Mouse (Mus musculus) lung, adult 2 months (tissue): ENCODE data around the gene Nav1. TPM values are rescaled to one million over a fixed set of nuclear protein-coding genes. Genes with fewer than 3 reads are reported as not detected.

Source experiments
- DNase-seq: peaks from one replicate; pipeline ENCODE4 v3.0.0; 2022
- H3K4me1 ChIP-seq: fragments of 200-500 bp; 2 replicates; pipeline ENCODE4 v1.6.1; 2011; ENCODE audit warnings: low read length; ENCODE audit not compliant: control insufficient read depth, insufficient read depth
- H3K4me3 ChIP-seq: fragments of 200-500 bp; replicated peaks from 2 replicates; pipeline ENCODE3; 2011; ENCODE audit warnings: low read depth, mild to moderate bottlenecking, control low read depth, low read length; ENCODE audit errors: extremely low read depth
- CTCF ChIP-seq: fragments of 200-500 bp; IDR thresholded peaks from 2 replicates; pipeline ENCODE4 v1.5.1; 2011; ENCODE audit warnings: mild to moderate bottlenecking, low read length, control low read depth; ENCODE audit not compliant: insufficient read depth
- POLR2A ChIP-seq: fragments of 200-500 bp; IDR thresholded peaks from 2 replicates; pipeline ENCODE4 v1.6.1; 2011; ENCODE audit warnings: low read depth, mild to moderate bottlenecking, control low read depth, low read length, borderline replicate concordance; ENCODE audit errors: extremely low read depth
- WGBS: fragments of 180-500 bp; shearing (Covaris S2); methylation state at CpG from one replicate; pipeline ENCODE4 v1.1.7; 2018; 5-methylcytosine and 5-hydroxymethylcytosine counted together
- polyA plus RNA-seq: library from polyadenylated mRNA; depleted of rRNA; stranded (reverse); fragments of >200 nt; gene quantifications from 2 replicates; pipeline ENCODE4 v1.2.3, GENCODE M21; 2012

Gene Nav1
- polyA plus RNA-seq, 1 experiment: 21.2 TPM

DNA sequence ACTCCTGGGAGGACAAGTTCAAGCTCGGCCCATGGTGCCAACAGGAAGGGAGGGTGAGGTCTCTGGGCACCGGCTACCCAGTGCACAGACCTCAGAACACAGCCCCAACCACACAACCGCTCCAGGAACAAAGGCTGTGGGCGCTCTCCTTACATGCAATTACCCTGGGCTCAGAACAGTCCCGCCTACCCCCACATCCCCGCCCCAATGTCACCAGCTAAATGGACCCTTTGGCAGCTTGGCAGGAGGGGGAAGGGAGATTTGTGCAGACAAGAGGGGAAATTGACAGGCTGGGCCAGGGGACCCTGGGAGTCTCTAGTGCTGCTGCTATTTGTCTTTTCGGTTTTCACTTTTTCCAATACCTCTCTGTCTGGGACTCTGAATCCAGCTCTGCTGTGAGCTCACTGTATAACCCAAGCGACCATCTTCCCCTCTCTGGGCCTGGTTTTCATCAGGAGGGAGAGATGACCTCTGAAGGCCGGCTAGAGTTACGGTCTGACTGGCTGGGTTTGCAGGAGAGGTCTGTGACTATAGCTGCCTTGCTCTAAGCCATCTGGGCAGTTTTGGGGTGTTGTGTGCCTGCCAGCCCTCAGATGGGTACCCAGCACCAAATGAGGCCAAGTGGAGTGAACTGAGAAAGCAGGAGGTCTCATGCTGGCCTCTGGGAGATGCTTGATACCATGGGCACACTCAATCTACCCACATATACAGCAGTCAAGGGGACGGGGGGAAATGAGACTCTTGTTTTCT, 3.8 kb downstream of the Nav1 start:
- DNase-seq: no peak
- Histone ChIP-seq H3K4me1 (no peaks in the 10 kb centered on the region), H3K4me3 (no peak overlapping the region)
- TF ChIP-seq CTCF (no peak), POLR2A (no peak)
- WGBS: 70% methylated on average over 11 of the region's 11 CpGs

DNA sequence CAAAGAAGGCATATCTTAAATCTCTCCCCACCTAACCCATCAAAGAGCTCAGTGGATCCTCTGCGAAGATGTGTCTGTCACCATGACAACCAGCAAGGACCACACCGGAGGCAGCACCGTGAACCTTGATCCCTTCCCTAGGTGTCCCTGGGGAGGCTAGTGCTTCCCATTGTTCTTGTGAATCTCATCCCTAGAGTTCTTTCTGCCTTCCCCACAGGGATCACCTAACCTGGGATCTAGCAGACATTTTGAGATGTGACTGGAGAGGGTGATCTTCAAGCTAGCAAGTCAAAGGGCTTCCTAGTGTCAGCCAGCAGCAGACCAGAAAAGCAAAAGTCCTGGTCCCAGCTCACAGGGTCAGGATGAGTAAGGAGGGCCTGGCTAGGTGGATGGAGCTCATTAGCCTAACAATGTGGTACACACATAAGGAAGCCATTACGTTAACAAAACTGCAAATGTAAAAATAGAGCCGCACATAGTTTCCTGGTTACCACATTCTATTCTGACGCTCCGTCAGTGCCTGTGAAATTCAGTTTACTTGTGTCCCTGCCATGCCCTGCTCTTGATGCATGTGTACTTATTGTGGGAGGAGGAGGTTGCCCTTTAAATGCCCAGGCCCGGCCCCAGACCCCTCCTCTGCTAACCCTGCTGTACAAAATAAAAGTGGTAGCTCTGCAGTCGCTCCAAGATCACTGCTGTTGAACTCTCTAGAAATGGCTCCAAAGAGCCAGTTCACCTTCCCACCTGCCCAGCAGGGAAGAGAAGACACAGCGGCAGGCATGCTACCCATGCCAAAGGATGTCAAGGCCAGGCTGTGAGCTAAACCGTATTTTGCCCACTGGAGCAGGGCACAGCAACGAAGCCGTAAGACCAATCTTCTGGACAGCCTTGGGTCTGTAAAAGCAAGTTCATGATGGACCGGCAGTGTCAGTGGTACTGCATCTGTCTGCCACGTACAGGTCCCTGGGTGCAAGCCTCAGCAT, 6.8 kb downstream of the Nav1 start:
- Histone ChIP-seq H3K4me1 (no peaks in the 10 kb centered on the region), H3K4me3 (no peak overlapping the region)
- TF ChIP-seq POLR2A (no peak), CTCF (no peak)
- no peak for DNase-seq
- WGBS: 62% methylated on average over 15 of the region's 15 CpGs

DNA sequence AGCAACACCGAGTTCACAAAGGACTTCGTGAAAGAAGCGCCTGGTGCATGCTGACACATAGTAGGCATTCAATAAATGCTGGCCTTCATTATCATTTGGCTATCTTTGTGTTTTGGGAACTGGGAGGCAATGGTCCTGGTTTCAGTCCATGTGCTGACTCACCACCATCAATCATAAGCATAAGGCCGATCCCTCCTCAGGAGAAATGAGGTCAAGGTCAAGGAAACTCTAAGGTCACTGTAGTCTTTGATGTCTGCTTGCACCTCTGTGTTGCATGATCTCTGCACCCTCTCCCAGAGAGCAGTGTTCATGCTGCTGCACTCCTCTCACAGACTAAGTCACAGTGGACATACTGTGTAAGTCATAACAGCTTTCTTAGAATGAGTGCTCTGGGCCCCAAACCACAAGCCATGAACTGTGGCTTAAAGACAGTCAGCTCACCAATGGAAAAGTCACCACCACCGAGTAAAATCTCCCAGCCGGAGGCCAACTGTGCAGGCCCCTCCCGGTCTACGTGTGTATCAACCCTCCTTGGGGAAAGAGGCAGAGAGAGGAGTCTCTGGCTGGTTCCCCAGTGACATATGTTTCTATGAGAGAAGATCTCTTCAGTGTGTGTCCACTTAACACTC, 8.7 kb downstream of the Nav1 start:
- DNase-seq: no peak
- 79% methylated on average over 8 of the region's 8 CpGs for WGBS
- no peaks in the 10 kb centered on the region for H3K4me1 ChIP-seq
- no peak overlapping the region for H3K4me3 ChIP-seq
- TF ChIP-seq POLR2A: no peak
- no peak for TF ChIP-seq CTCF

DNA sequence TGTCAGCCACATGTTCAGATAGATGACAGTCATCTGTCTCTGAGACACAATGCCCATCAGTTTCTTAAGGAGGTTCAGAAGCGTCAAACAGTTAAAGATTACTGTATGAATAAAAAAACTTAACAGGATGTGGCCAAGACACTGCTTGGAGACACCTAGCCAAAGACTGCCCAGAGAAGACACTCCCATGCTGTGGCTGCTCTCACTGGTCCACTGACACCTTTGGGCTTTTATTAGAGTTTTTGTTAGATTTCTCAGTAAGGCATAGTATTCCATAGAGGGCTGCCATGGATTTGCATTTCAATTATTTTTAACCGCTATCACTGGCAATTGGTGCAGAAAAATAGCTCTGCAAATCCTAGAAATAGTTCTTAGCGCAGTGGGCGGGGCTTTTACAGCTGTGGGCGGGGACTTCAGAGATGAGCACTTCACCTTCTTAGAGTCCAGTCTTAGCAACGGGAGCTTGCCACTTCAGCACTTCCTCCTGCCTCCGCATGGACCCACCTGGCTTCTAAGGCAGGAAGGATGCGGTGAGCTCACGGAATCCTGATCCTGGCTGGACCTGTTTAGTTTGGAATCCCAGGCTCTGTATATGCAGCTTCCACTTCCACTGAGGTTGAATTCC, 12.7 kb downstream of the Nav1 start:
- WGBS: 56% methylated on average over 9 of the region's 9 CpGs
- TF ChIP-seq CTCF (no peak), POLR2A (no peak)
- H3K4me1 ChIP-seq: no peaks in the 10 kb centered on the region
- H3K4me3 ChIP-seq: no peak overlapping the region
- DNase-seq: no peak

DNA sequence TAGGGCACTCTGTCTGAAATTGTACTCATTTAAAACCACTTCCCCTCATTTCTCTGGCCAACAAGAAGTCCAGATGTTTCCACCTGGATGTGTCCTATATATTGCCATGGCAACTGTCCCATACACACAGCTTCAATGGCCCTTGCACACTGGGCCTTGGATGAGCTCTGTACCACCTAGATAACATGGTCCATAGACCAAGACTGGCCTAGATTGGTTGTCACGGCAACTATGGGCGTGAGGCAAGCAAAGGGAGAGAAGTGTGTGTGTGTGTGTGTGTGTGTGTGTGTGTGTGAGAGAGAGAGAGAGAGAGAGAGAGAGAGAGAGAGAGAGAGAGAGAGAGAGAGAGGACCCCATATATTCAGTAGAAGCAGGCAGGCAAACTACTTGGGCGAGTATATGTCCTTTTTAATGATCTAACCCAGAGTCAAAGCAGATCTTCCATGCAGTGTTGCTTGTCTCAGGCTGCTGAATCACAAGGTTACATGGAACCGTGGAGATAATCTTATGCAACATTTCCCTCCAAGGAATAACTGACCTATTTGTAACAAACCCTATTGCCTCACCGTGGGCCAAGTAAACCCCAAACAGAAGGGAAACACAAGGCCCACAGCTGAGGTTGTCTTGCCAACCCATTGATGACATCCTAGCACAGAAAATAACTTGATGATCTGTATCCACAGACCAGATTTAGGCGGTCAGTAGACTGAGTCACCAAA, 13.4 kb downstream of the Nav1 start:
- Histone ChIP-seq H3K4me1 (no peaks in the 10 kb centered on the region), H3K4me3 (no peak overlapping the region)
- TF ChIP-seq CTCF (no peak), POLR2A (no peak)
- DNase-seq: no peak
- 77% methylated on average over 6 of the region's 6 CpGs for WGBS

DNA sequence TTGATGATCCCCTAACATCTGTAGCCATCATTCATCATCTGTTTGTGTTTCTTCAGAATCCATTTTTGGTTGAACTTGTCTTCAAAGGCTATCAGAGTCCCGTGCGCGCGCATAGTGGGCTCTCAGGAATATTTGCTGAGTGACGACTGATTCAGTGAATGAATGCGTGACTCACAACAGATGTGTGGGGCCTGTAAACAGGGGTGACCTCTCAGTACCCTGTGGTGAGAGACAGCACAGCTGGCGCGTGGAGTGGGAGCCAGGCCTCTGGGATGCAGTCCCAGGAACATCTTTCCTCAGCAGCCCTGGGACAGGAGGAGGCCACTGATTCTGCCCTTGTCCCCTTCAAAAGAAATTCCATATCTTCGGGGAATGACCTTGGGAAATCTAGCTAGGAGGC, 16.3 kb downstream of the Nav1 start:
- H3K4me1 ChIP-seq: no peaks in the 10 kb centered on the region
- TF ChIP-seq CTCF (no peak), POLR2A (no peak)
- 62% methylated on average over 9 of the region's 9 CpGs for WGBS
- no peak overlapping the region for H3K4me3 ChIP-seq
- no peak for DNase-seq

DNA sequence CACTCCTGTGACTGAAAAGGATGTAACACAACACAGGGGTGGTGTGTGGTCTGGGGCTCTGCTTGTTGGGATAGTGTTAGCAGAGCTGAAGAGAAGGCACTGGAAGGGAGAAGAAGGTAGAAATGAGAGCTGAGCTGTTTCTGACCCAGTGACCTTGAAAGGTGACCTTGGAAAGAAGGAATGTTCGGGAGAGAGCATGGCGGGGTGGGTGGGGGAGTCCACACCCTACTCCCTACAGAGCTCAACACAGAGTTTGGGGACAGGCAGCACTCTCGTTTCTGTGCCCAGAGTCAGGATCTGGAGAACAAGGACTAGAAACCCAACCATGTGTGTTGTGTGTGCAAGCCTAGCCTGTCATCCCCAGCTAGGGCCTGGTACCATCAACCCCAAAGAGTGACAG, 18.1 kb downstream of the Nav1 start:
- TF ChIP-seq POLR2A (no peak), CTCF (no peak)
- H3K4me3 ChIP-seq: no peak overlapping the region
- 70% methylated on average over 3 of the region's 3 CpGs for WGBS

DNA sequence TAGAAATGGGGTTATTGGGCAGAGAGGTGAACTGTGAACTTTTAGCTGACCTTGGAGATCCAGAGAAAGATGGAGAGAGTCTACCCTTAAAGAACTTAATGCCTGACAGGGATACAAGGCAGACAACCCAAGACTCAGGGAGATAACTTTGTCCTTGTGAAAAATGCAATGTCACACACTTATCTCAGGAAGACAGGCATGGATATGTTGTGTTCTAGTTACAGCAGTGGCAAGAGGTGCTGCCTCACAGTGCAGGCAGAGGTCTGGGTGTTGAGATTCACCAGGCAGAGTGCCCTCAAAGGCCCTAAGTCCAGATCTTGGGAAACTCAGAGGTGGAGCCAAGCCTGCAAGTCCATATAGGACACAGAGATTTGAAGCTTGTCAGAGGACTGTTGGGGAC, 20.2 kb downstream of the Nav1 start:
- TF ChIP-seq CTCF (no peak), POLR2A (no peak)

More for the DNA sequence above, 18.1 kb downstream of the Nav1 start:
- H3K4me1 ChIP-seq: peaks cover 5% of the 10 kb centered on the region
- DNase-seq: no peak

DNA sequence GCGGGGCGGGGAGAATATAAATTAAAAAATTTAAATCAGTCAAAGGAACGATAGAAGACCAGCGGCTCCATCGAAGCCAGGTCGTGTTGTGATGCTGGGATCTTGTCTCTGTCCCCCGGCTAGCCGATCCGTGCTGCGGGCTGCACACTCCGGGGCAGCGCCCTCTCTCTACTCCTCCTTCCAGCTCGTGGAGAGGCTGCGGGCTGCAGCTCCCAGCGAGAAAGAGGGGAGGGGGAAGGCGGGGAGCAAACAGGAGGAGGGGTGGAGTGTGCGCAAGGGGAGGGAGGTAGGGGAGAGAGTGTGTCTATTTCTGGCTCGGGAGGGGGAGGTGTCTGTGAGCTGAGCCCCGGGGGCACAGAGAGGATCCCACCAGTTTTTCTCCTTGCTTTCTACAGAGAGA, 21.5 kb downstream of the Nav1 start:
- WGBS: 3% methylated on average over 19 of the region's 19 CpGs
- no peak for TF ChIP-seq CTCF
- TF ChIP-seq POLR2A: no peak
- DNase-seq: peak; percentile 23
- Histone ChIP-seq H3K4me3 (no peak overlapping the region), H3K4me1 (peaks cover 8% of the 10 kb centered on the region)

More for the DNA sequence above, 20.2 kb downstream of the Nav1 start:
- peaks cover 8% of the 10 kb centered on the region for H3K4me1 ChIP-seq
- H3K4me3 ChIP-seq: no peak overlapping the region
- DNase-seq: no peak
